Mouse (Mus musculus) left cerebral cortex, postnatal 14 days (tissue): Measurements from ENCODE around the gene Zbtb1. TPM values are rescaled to one million over a fixed set of nuclear protein-coding genes. Genes with fewer than 3 reads are reported as not detected.

ENCODE experiments used
- DNase-seq, 2 experiments: peaks; one replicate each; pipeline ENCODE4 v3.0.0; 2021 to 2022; ENCODE audit warnings: low spot score in 2 of 2, mixed read lengths in 1 of 2
- intact Hi-C: fragments of 180-260 bp; cut with DNase I; formaldehyde crosslinking; loops from one replicate; pipeline ENCODE4 v1.15.1; 2025
- total RNA-seq, 2 experiments: library from RNA; stranded (reverse); gene quantifications; 2 replicates each; pipeline ENCODE4 v1.2.3; 2021

Zbtb1 gene
- total RNA-seq, 2 experiments from 2014 or later: 4.7 to 4.9 TPM

GRCm38 (mm10) chr12:76391595-76392271, 21.7 kb downstream of the Zbtb1 start:
- intact Hi-C loops: no loop called here
- DNase-seq: no peak

- DNase-seq: no peak
- intact Hi-C loops: no loop called here
Observed at GRCm38 (mm10) chr12:76392979-76393378, 22.9 kb downstream of the Zbtb1 start.

GRCm38 (mm10) chr12:76397281-76397680, 27.2 kb downstream of the Zbtb1 start:
- intact Hi-C loops: no loop called here
- DNase-seq: no peak

GRCm38 (mm10) chr12:76401674-76402073, 31.6 kb downstream of the Zbtb1 start:
- no peak for DNase-seq
- intact Hi-C loops: loop anchor here (5.0 kb wide), 1 partner anchor 71 kb away; no protein-coding TSS in a partner anchor

- peak in 1 of 2 experiments; percentile 16 for DNase-seq
- intact Hi-C loops: loop anchor here (5.0 kb wide), 1 partner anchor 69 kb away; no protein-coding TSS in a partner anchor
Observed at GRCm38 (mm10) chr12:76402991-76403885, 33.2 kb downstream of the Zbtb1 start.

GRCm38 (mm10) chr12:76403886-76404537, 33.9 kb downstream of the Zbtb1 start, which contains the start of gene Hspa2:
Hspa2 (plus strand) TSS chr12:76404176.
- peak; percentile 100 for DNase-seq
- intact Hi-C loops: loop anchor here (2.0 to 5.0 kb wide), 2 partner anchors 33 to 68 kb away; partner anchors contain the start of gene Zbtb1

GRCm38 (mm10) chr12:76404836-76405182, 34.7 kb downstream of the Zbtb1 start:
- intact Hi-C loops: loop anchor here (2.0 to 5.0 kb wide), 2 partner anchors 34 to 67 kb away; partner anchors contain the start of gene Zbtb1
- peak in 1 of 2 experiments; percentile 16 for DNase-seq

- peak; percentile 36 to 46 for DNase-seq
- intact Hi-C loops: loop anchor here (2.0 kb wide), 1 partner anchor 35 kb away; the partner anchor contains the start of gene Zbtb1
Observed at GRCm38 (mm10) chr12:76405183-76405970, 35.3 kb downstream of the Zbtb1 start.

GRCm38 (mm10) chr12:76405971-76406370, 35.9 kb downstream of the Zbtb1 start:
- DNase-seq: no peak

GRCm38 (mm10) chr12:76407184-76407583, 37.1 kb downstream of the Zbtb1 start:
- intact Hi-C loops: no loop called here
- DNase-seq: no peak

More at GRCm38 (mm10) chr12:76405971-76406370, 35.9 kb downstream of the Zbtb1 start:
- intact Hi-C loops: loop anchor here (2.0 kb wide), 1 partner anchor 35 kb away; the partner anchor contains the start of gene Zbtb1

GRCm38 (mm10) chr12:76409166-76409565, 39.1 kb downstream of the Zbtb1 start:
- intact Hi-C loops: no loop called here
- no peak for DNase-seq

GRCm38 (mm10) chr12:76415383-76416010, 45.4 kb downstream of the Zbtb1 start:
- intact Hi-C loops: no loop called here
- no peak for DNase-seq

- DNase-seq: no peak
- intact Hi-C loops: no loop called here
Observed at GRCm38 (mm10) chr12:76417433-76417854, 47.4 kb downstream of the Zbtb1 start, which contains the start of gene Ppp1r36. Ppp1r36 (plus strand) TSS chr12:76417538.

GRCm38 (mm10) chr12:76418346-76418745, 48.3 kb downstream of the Zbtb1 start:
- intact Hi-C loops: no loop called here
- no peak for DNase-seq

GRCm38 (mm10) chr12:76425256-76425655, 55.2 kb downstream of the Zbtb1 start:
- DNase-seq: no peak
- intact Hi-C loops: no loop called here

- DNase-seq: no peak
- intact Hi-C loops: no loop called here
Observed at GRCm38 (mm10) chr12:76427546-76427945, 57.5 kb downstream of the Zbtb1 start.

- peak; percentile 22 to 24 for DNase-seq
- intact Hi-C loops: no loop called here
Observed at GRCm38 (mm10) chr12:76430879-76431406, 60.9 kb downstream of the Zbtb1 start.

GRCm38 (mm10) chr12:76431431-76431830, 61.4 kb downstream of the Zbtb1 start:
- intact Hi-C loops: no loop called here
- no peak for DNase-seq
